Mouse (Mus musculus): ENCODE measurements at regions not wholly inside any gene's neighbourhood (a gene's known extent, or its start where the extent isn't known, plus 50 kb on each side); places are given as distances from the start of the nearest gene placed in this dataset.

GRCm38 (mm10) chr16:25055376-25055775 lies 231.2 kb upstream of the Tprg start:
- no peak overlapping the region for H3K27ac ChIP-seq (ENCODE audit: insufficient read depth, low read depth, low read length, poor library complexity, severe bottlenecking)
- H3K9me3 ChIP-seq (ENCODE audit: control insufficient read depth, insufficient read depth, low read depth, low read length) = no peaks in the 10 kb centered on the region
- DNase-seq (ENCODE audit: low read depth, low spot score) = no peak
- no peak overlapping the region for H3K9ac ChIP-seq (ENCODE audit: insufficient read depth, low read depth, low read length, poor library complexity, severe bottlenecking)
- in situ Hi-C loops (cut with MboI; ENCODE audit: low sequenced_read_pairs in 2 of 2, unreplicated experiment in 2 of 2) = loop anchor here in 1 of 2 experiments (25.0 kb wide), 1 partner anchor 1068 kb away; the partner anchor contains the start of genes Bcl6 and Gm37419
- no peak overlapping the region for H3K4me3 ChIP-seq (ENCODE audit: insufficient read depth in 1 of 2, low read depth in 1 of 2, low read length in 2 of 2, poor library complexity in 1 of 2, severe bottlenecking in 1 of 2)
- TF ChIP-seq MAFK (IDR thresholded peaks at IDR 0.05; ENCODE audit: insufficient read depth, low read depth, low read length) = no peak
- TF ChIP-seq HCFC1 (IDR thresholded peaks at IDR 0.05; ENCODE audit: borderline replicate concordance, insufficient read depth, low read length) = no peak
- TF ChIP-seq ZC3H11A (IDR thresholded peaks at IDR 0.05; ENCODE audit: borderline replicate concordance, low read depth, low read length) = no peak
- no peak for TF ChIP-seq ZNF384 (IDR thresholded peaks at IDR 0.05; ENCODE audit: low read depth, low read length)
- no peak for TF ChIP-seq CHD2 (IDR thresholded peaks at IDR 0.05; ENCODE audit: low read depth, low read length)
- peaks cover 4 to 13% of the 10 kb centered on the region in 2 experiments; a peak in 3 of 4 replicates for H3K4me1 ChIP-seq (ENCODE audit: control insufficient read depth in 2 of 2, insufficient read depth in 2 of 2, low read length in 2 of 2, poor library complexity in 1 of 2)
- H3K36me3 ChIP-seq (ENCODE audit: control insufficient read depth, insufficient read depth, low read length, poor library complexity, severe bottlenecking) = no peaks in the 10 kb centered on the region

- Histone ChIP-seq H3K9me3 (ENCODE audit: control insufficient read depth, insufficient read depth, low read depth, low read length) (no peaks in the 10 kb centered on the region), H3K4me1 (ENCODE audit: control insufficient read depth in 2 of 2, insufficient read depth in 2 of 2, low read length in 2 of 2, poor library complexity in 1 of 2) (peaks cover 4 to 15% of the 10 kb centered on the region in 2 experiments; a peak in 3 of 4 replicates), H3K9ac (ENCODE audit: insufficient read depth, low read depth, low read length, poor library complexity, severe bottlenecking) (peak overlapping the region; percentile 51), H3K4me3 (ENCODE audit: insufficient read depth in 1 of 2, low read depth in 1 of 2, low read length in 2 of 2, poor library complexity in 1 of 2, severe bottlenecking in 1 of 2) (peak overlapping the region in 1 of 2 experiments; percentile 88; a peak in 2 of 4 replicates), H3K36me3 (ENCODE audit: control insufficient read depth, insufficient read depth, low read length, poor library complexity, severe bottlenecking) (no peaks in the 10 kb centered on the region), H3K27ac (ENCODE audit: insufficient read depth, low read depth, low read length, poor library complexity, severe bottlenecking) (peak overlapping the region; percentile 48)
- no peak for DNase-seq (ENCODE audit: low read depth, low spot score)
- in situ Hi-C loops (cut with MboI; ENCODE audit: low sequenced_read_pairs in 2 of 2, unreplicated experiment in 2 of 2) = loop anchor here in 1 of 2 experiments (25.0 kb wide), 1 partner anchor 1071 kb away; the partner anchor contains the start of genes Bcl6 and Gm37419
- TF ChIP-seq ZC3H11A (IDR thresholded peaks at IDR 0.05; ENCODE audit: borderline replicate concordance, low read depth, low read length) (no peak), CHD2 (IDR thresholded peaks at IDR 0.05; ENCODE audit: low read depth, low read length) (no peak), HCFC1 (IDR thresholded peaks at IDR 0.05; ENCODE audit: borderline replicate concordance, insufficient read depth, low read length) (no peak), MAFK (IDR thresholded peaks at IDR 0.05; ENCODE audit: insufficient read depth, low read depth, low read length) (no peak), ZNF384 (IDR thresholded peaks at IDR 0.05; ENCODE audit: low read depth, low read length) (no peak)
These were observed 228.4 kb upstream of the Tprg start for GRCm38 (mm10) chr16:25058051-25058747.

- TF ChIP-seq MAFK (IDR thresholded peaks at IDR 0.05; ENCODE audit: insufficient read depth, low read depth, low read length) = no peak
- TF ChIP-seq HCFC1 (IDR thresholded peaks at IDR 0.05; ENCODE audit: borderline replicate concordance, insufficient read depth, low read length) = 0 out of 2 replicates have a peak, but pooled peaks have one; percentile 42
- Histone ChIP-seq H3K4me1 (ENCODE audit: control insufficient read depth in 2 of 2, insufficient read depth in 2 of 2, low read length in 2 of 2, poor library complexity in 1 of 2) (peaks cover 4 to 15% of the 10 kb centered on the region in 2 experiments; a peak in 3 of 4 replicates), H3K9ac (ENCODE audit: insufficient read depth, low read depth, low read length, poor library complexity, severe bottlenecking) (peak overlapping the region; percentile 97), H3K36me3 (ENCODE audit: control insufficient read depth, insufficient read depth, low read length, poor library complexity, severe bottlenecking) (no peaks in the 10 kb centered on the region), H3K4me3 (ENCODE audit: insufficient read depth in 1 of 2, low read depth in 1 of 2, low read length in 2 of 2, poor library complexity in 1 of 2, severe bottlenecking in 1 of 2) (peak overlapping the region; percentile 88 to 89), H3K9me3 (ENCODE audit: control insufficient read depth, insufficient read depth, low read depth, low read length) (no peaks in the 10 kb centered on the region), H3K27ac (ENCODE audit: insufficient read depth, low read depth, low read length, poor library complexity, severe bottlenecking) (peak overlapping the region; percentile 79)
- in situ Hi-C loops (cut with MboI; ENCODE audit: low sequenced_read_pairs in 2 of 2, unreplicated experiment in 2 of 2) = loop anchor here in 1 of 2 experiments (25.0 kb wide), 1 partner anchor 1072 kb away; the partner anchor contains the start of genes Bcl6 and Gm37419
- peak; percentile 83 for DNase-seq (ENCODE audit: low read depth, low spot score)
These were observed 227.7 kb upstream of the Tprg start for GRCm38 (mm10) chr16:25058812-25059501.

GRCm38 (mm10) chr16:25059504-25059992 lies 227.1 kb upstream of the Tprg start:
- Histone ChIP-seq H3K4me1 (ENCODE audit: control insufficient read depth in 2 of 2, insufficient read depth in 2 of 2, low read length in 2 of 2, poor library complexity in 1 of 2) (peaks cover 4 to 15% of the 10 kb centered on the region in 2 experiments; a peak in 3 of 4 replicates), H3K4me3 (ENCODE audit: insufficient read depth in 1 of 2, low read depth in 1 of 2, low read length in 2 of 2, poor library complexity in 1 of 2, severe bottlenecking in 1 of 2) (peak overlapping the region; percentile 88 to 89), H3K36me3 (ENCODE audit: control insufficient read depth, insufficient read depth, low read length, poor library complexity, severe bottlenecking) (no peaks in the 10 kb centered on the region), H3K9ac (ENCODE audit: insufficient read depth, low read depth, low read length, poor library complexity, severe bottlenecking) (peak overlapping the region; percentile 97; the same call in 1 of the 2 replicates), H3K9me3 (ENCODE audit: control insufficient read depth, insufficient read depth, low read depth, low read length) (no peaks in the 10 kb centered on the region), H3K27ac (ENCODE audit: insufficient read depth, low read depth, low read length, poor library complexity, severe bottlenecking) (peak overlapping the region; percentile 79)
- TF ChIP-seq ZNF384 (IDR thresholded peaks at IDR 0.05; ENCODE audit: low read depth, low read length) = no peak
- no peak for TF ChIP-seq HCFC1 (IDR thresholded peaks at IDR 0.05; ENCODE audit: borderline replicate concordance, insufficient read depth, low read length)
- TF ChIP-seq ZC3H11A (IDR thresholded peaks at IDR 0.05; ENCODE audit: borderline replicate concordance, low read depth, low read length) = no peak
- TF ChIP-seq CHD2 (IDR thresholded peaks at IDR 0.05; ENCODE audit: low read depth, low read length) = no peak
- no peak for TF ChIP-seq MAFK (IDR thresholded peaks at IDR 0.05; ENCODE audit: insufficient read depth, low read depth, low read length)
- no peak for DNase-seq (ENCODE audit: low read depth, low spot score)
- in situ Hi-C loops (cut with MboI; ENCODE audit: low sequenced_read_pairs in 2 of 2, unreplicated experiment in 2 of 2) = loop anchor here in 1 of 2 experiments (25.0 kb wide), 1 partner anchor 1072 kb away; the partner anchor contains the start of genes Bcl6 and Gm37419
